Mouse (Mus musculus): ENCODE measurements around the gene Hal. TPM values are rescaled to one million over a fixed set of nuclear protein-coding genes. Genes with fewer than 3 reads are reported as not detected.

Hal gene
- polyA plus RNA-seq, 1 experiment from 2014 or later = not detected

DNA sequence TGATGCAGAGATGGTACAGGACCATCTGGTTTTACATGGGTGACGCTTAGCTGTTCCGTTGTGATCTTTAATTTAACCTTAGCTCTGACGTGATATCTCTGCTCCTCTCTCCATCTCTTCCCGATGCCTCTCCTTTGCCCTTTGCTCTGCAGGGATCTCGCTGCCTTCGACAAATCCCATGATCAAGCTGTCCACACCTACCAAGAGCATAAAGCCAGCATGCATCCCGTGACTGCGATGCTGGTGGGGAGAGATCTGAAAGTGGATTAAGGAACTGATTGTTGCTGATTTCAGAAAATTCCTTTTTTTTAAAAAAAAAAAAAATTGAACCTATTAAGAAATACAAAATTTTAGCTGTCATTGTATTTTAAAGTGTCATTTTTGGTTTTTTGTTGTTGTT lies 4.1 kb upstream of the Hal start:
- DNase-seq (ENCODE audit: low spot score) (no peak), ATAC-seq (replicated peaks; ENCODE audit: low FRiP score, low read depth) (no peak)
- Histone ChIP-seq H3K4me3 (replicated peaks; ENCODE audit: low read depth, low read length) (no peak overlapping the region), H3K9me3 (replicated peaks; ENCODE audit: low read length) (no peaks in the 10 kb centered on the region), H3K4me2 (ENCODE audit: low read length) (no peak overlapping the region), H3K9ac (ENCODE audit: low read depth, low read length) (no peak overlapping the region), H3K27ac (no peak overlapping the region), H3K36me3 (ENCODE audit: insufficient read depth, low read length) (peaks cover 44% of the 10 kb centered on the region), H3K27me3 (ENCODE audit: insufficient read depth, low read length) (no peaks in the 10 kb centered on the region), H3K4me1 (replicated peaks; ENCODE audit: insufficient read depth, low read length) (no peaks in the 10 kb centered on the region)
- no peak for TF ChIP-seq CTCF (IDR thresholded peaks at IDR 0.05; ENCODE audit: low read depth)
- WGBS = 87% methylated on average over 8 of the region's 8 CpGs

DNA sequence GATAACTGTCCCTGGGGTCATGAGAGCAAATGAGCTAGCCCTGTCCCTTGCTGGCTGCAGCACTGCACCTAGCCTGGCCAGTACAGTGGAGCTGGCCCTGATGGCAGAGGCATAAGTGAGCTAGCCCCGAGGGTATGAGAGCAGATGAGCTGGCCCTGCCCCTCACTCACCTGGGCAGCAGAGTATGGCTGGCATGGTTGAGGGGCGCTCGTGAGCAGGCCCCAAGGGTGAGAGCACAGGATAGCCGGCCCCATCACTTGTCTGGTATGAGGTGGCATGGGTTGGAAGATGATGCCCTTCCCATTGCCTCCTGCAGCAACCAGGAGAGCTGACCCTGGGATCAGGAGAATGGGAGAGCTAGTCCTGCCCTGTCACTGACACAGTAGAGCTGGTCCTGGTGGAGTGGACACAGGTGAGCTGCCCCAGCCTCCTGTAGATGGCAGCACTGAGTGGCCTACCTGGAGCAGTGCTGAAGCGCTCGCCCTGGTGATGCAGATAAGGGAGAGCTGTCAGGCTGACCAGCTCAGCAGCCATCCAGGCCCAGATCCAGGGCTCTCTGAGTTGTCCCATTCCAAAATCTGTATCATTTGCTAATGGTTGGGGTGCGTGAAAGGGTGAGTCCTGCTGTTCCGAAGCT lies 3.4 kb upstream of the Hal start:
- Histone ChIP-seq H3K9ac (ENCODE audit: low read depth, low read length) (no peak overlapping the region), H3K4me3 (replicated peaks; ENCODE audit: low read depth, low read length) (no peak overlapping the region), H3K27me3 (ENCODE audit: insufficient read depth, low read length) (no peaks in the 10 kb centered on the region), H3K9me3 (replicated peaks; ENCODE audit: low read length) (no peaks in the 10 kb centered on the region), H3K4me1 (replicated peaks; ENCODE audit: insufficient read depth, low read length) (no peaks in the 10 kb centered on the region), H3K27ac (no peak overlapping the region), H3K36me3 (ENCODE audit: insufficient read depth, low read length) (peaks cover 38% of the 10 kb centered on the region), H3K4me2 (ENCODE audit: low read length) (no peak overlapping the region)
- DNase-seq (ENCODE audit: low spot score) (peak; percentile 24), ATAC-seq (replicated peaks; ENCODE audit: low FRiP score, low read depth) (peak; percentile 67)
- WGBS = 82% methylated on average over 8 of the region's 8 CpGs
- TF ChIP-seq CTCF (IDR thresholded peaks at IDR 0.05; ENCODE audit: low read depth) = peak; percentile 76

DNA sequence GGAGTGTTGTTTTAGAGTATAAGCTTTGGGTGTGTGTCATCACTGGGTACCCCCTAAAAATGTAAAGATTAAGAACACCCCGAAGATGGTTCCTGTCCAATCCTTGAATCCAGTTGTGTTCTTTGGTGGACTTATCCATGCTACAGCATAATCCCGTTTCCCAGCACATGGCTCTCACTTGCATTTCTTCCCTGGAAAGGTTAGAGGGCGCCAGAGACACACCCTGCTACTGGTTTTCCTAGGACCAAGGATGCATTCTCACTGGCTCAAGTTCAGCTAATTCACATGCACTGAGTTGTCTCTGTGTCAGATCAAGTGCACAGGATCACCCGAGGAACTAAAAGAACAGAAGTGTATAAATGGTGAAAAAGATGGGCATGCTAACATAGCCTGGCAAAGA lies 1.9 kb upstream of the Hal start:
- 24% methylated on average over 4 of the region's 4 CpGs for WGBS
- H3K4me1 ChIP-seq (replicated peaks; ENCODE audit: insufficient read depth, low read length) = no peaks in the 10 kb centered on the region

DNA sequence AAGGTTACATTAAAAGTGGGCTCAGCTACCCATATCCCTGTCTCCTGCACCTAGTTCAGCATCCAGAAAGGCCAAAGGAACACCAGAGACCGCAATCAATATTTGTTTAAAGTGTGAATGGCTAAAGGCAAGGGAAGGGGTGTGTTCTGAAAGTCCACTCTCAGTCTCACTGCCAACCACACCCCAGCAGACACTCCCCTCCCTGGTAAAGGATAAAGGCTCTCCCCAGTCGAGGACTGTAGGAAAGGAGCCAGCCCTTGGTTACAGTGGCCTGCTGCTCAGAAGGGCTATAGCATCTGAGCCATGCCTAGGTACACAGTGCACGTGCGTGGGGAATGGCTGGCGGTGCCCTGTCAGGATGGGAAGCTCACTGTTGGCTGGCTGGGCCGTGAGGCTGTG lies 259 bp downstream of the Hal start:
- WGBS = 76% methylated on average over 6 of the region's 6 CpGs
- no peaks in the 10 kb centered on the region for H3K27me3 ChIP-seq (ENCODE audit: insufficient read depth, low read length)
- ATAC-seq (replicated peaks; ENCODE audit: low FRiP score, low read depth) (no peak), DNase-seq (ENCODE audit: low spot score) (no peak)
- H3K9ac ChIP-seq (ENCODE audit: low read depth, low read length) = no peak overlapping the region
- no peaks in the 10 kb centered on the region for H3K4me1 ChIP-seq (replicated peaks; ENCODE audit: insufficient read depth, low read length)
- no peak overlapping the region for H3K27ac ChIP-seq
- peaks cover 6% of the 10 kb centered on the region; the same call in 1 of the 2 replicates for H3K36me3 ChIP-seq (ENCODE audit: insufficient read depth, low read length)
- no peak for TF ChIP-seq CTCF (IDR thresholded peaks at IDR 0.05; ENCODE audit: low read depth)
- no peak overlapping the region for H3K4me3 ChIP-seq (replicated peaks; ENCODE audit: low read depth, low read length)
- no peaks in the 10 kb centered on the region for H3K9me3 ChIP-seq (replicated peaks; ENCODE audit: low read length)
- H3K4me2 ChIP-seq (ENCODE audit: low read length) = no peak overlapping the region

More for the DNA sequence above, 1.9 kb upstream of the Hal start:
- ATAC-seq (replicated peaks; ENCODE audit: low FRiP score, low read depth) (no peak), DNase-seq (ENCODE audit: low spot score) (peak; percentile 85)
- H3K9ac ChIP-seq (ENCODE audit: low read depth, low read length) = no peak overlapping the region
- H3K27ac ChIP-seq = no peak overlapping the region
- H3K4me2 ChIP-seq (ENCODE audit: low read length) = no peak overlapping the region
- no peak overlapping the region for H3K4me3 ChIP-seq (replicated peaks; ENCODE audit: low read depth, low read length)
- H3K27me3 ChIP-seq (ENCODE audit: insufficient read depth, low read length) = no peaks in the 10 kb centered on the region
- TF ChIP-seq CTCF (IDR thresholded peaks at IDR 0.05; ENCODE audit: low read depth) = peak; percentile 84
- no peaks in the 10 kb centered on the region for H3K9me3 ChIP-seq (replicated peaks; ENCODE audit: low read length)
- peaks cover 24% of the 10 kb centered on the region for H3K36me3 ChIP-seq (ENCODE audit: insufficient read depth, low read length)

DNA sequence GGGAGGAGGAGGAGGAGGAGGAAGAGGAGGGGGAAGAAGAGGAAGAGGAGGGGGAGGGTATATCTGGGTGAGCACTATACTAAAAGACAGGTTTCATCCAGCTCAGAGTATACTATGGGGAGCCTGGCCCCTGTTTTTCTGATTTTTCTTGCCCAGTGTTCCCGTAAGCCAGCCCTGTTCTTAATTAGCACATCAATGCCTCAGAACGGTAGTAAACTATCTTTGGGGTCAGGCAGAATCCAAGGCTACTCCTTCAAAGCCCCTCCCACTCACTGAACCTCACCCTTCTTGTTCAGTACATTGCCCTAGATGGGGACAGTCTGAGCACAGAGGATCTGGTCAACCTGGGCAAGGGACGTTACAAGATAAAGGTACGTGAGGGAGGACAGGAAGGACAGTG lies 1.9 kb downstream of the Hal start:
- H3K9me3 ChIP-seq (replicated peaks; ENCODE audit: low read length) = no peaks in the 10 kb centered on the region
- H3K4me1 ChIP-seq (replicated peaks; ENCODE audit: insufficient read depth, low read length) = no peaks in the 10 kb centered on the region
- no peak for TF ChIP-seq CTCF (IDR thresholded peaks at IDR 0.05; ENCODE audit: low read depth)
- no peak for ATAC-seq (replicated peaks; ENCODE audit: low FRiP score, low read depth)
- no peaks in the 10 kb centered on the region for H3K36me3 ChIP-seq (ENCODE audit: insufficient read depth, low read length)
- no peaks in the 10 kb centered on the region for H3K27me3 ChIP-seq (ENCODE audit: insufficient read depth, low read length)
- H3K4me3 ChIP-seq (replicated peaks; ENCODE audit: low read depth, low read length) = no peak overlapping the region
- DNase-seq (ENCODE audit: low spot score) = no peak
- no peak overlapping the region for H3K27ac ChIP-seq
- 39% methylated on average over 4 of the region's 4 CpGs for WGBS
- no peak overlapping the region for H3K9ac ChIP-seq (ENCODE audit: low read depth, low read length)
- H3K4me2 ChIP-seq (ENCODE audit: low read length) = no peak overlapping the region

DNA sequence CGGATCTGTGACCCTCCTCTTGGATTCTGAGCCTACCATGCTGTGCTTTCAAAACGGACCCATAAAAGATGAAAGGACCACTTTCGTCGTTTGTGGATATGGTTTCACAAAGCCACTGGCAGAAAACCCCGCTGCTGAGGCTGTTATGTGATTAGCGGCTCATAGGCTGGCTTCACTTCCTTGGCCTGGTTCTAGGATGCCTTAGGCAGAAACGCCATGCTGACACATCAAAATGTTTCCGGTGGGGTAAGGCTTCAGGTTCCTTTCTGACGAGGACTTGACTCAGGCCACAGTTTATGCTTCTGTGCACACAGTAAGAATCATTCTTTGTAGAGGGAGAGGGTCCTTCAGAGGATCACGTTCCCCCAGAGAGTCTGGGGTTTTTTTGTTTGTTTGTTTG lies 12.3 kb downstream of the Hal start:
- peak overlapping the region; percentile 21; the same call in 1 of the 2 replicates for H3K4me2 ChIP-seq (ENCODE audit: low read length)
- no peak for ATAC-seq (replicated peaks; ENCODE audit: low FRiP score, low read depth)
- TF ChIP-seq CTCF (IDR thresholded peaks at IDR 0.05; ENCODE audit: low read depth) = no peak
- H3K4me3 ChIP-seq (replicated peaks; ENCODE audit: low read depth, low read length) = no peak overlapping the region
- peak; percentile 42 for DNase-seq (ENCODE audit: low spot score)
- WGBS = 12% methylated on average over 10 of the region's 10 CpGs
- no peaks in the 10 kb centered on the region for H3K9me3 ChIP-seq (replicated peaks; ENCODE audit: low read length)
- no peak overlapping the region for H3K27ac ChIP-seq
- H3K36me3 ChIP-seq (ENCODE audit: insufficient read depth, low read length) = no peaks in the 10 kb centered on the region
- H3K4me1 ChIP-seq (replicated peaks; ENCODE audit: insufficient read depth, low read length) = no peaks in the 10 kb centered on the region
- no peaks in the 10 kb centered on the region for H3K27me3 ChIP-seq (ENCODE audit: insufficient read depth, low read length)
- no peak overlapping the region for H3K9ac ChIP-seq (ENCODE audit: low read depth, low read length)

DNA sequence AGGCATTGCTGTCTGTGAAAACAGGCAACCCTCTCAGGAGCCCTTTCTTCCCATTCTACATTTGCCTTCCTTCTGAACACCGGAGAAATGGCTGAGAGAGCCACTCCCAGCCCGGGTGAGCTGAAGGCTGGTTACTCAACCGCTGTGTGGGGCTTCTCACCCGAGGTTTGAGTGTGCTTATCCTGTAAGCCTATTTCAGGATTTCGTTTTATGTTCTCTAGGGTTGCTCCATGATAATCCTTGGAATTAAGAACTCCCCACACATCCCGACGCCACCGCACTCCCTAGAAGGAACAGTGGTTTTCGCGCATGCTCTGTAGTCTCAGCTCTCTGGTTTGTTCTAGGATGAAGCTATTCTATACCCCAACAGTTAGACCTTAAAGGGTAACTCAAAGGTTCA lies 12.8 kb downstream of the Hal start:
- no peak for TF ChIP-seq CTCF (IDR thresholded peaks at IDR 0.05; ENCODE audit: low read depth)
- H3K36me3 ChIP-seq (ENCODE audit: insufficient read depth, low read length) = no peaks in the 10 kb centered on the region
- no peak overlapping the region for H3K27ac ChIP-seq
- H3K4me3 ChIP-seq (replicated peaks; ENCODE audit: low read depth, low read length) = no peak overlapping the region
- no peaks in the 10 kb centered on the region for H3K4me1 ChIP-seq (replicated peaks; ENCODE audit: insufficient read depth, low read length)
- H3K9me3 ChIP-seq (replicated peaks; ENCODE audit: low read length) = no peaks in the 10 kb centered on the region
- DNase-seq (ENCODE audit: low spot score) (no peak), ATAC-seq (replicated peaks; ENCODE audit: low FRiP score, low read depth) (no peak)
- WGBS = 75% methylated on average over 10 of the region's 10 CpGs
- H3K4me2 ChIP-seq (ENCODE audit: low read length) = no peak overlapping the region; the same call in 1 of the 2 replicates
- H3K9ac ChIP-seq (ENCODE audit: low read depth, low read length) = no peak overlapping the region
- H3K27me3 ChIP-seq (ENCODE audit: insufficient read depth, low read length) = no peaks in the 10 kb centered on the region
